Mouse (Mus musculus) small intestine, adult 2 months (tissue): ENCODE data around the gene Mthfd1.

Experiments
- CTCF ChIP-seq: fragments of 200-500 bp; IDR thresholded peaks from 2 replicates; pipeline ENCODE4 v1.5.1; 2012; ENCODE audit warnings: low read depth, mild to moderate bottlenecking, control low read depth, inconsistent platforms, low read length, moderate library complexity, mixed read lengths; ENCODE audit not compliant: insufficient replicate concordance, insufficient read length; ENCODE audit errors: extremely low read depth
- POLR2A ChIP-seq: fragments of 200-500 bp; IDR thresholded peaks from 2 replicates; pipeline ENCODE4 v1.6.1; 2012; ENCODE audit warnings: low read depth, mild to moderate bottlenecking, control low read depth, inconsistent platforms, low read length, moderate library complexity

DNA sequence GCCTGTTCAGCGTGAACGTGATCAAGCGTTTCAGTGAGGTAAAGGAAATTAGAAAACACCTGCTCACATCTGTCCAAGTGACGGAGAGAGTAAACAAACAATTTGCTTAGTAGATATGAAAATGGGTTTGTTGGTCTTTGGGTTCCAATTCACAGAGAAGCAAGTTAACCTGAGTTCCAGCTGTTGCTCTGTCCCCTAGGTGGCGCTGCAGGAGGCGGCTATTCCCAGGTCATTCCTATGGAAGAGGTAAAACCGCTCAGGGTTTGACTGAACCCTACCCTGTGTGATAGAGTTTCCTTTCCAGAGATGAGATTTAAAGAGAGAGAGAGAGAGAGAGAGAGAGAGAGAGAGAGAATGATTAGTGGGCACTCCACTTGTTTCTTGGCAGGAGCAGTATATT, 38.1 kb downstream of the Mthfd1 start:
- TF ChIP-seq CTCF (peak; percentile 77; the same call in 1 of the 2 replicates), POLR2A (no peak)
